Mouse (Mus musculus) heart, embryonic 12.5 days (tissue): ENCODE measurements at regions not wholly inside any gene's neighbourhood (a gene's known extent, or its start where the extent isn't known, plus 50 kb on each side); places are given as distances from the start of the nearest gene placed in this dataset.
"Not testable (repeated sequence)": the region's sequence is repeated elsewhere in the genome, so short reads cannot be mapped to it uniquely, and the experiment has no call there.

Experiments used
- ATAC-seq: fragments of 200-750 bp; cut with Nextera tagmentation; 2 replicates; pipeline ENCODE4 v1.8.0; 2017; ENCODE audit warnings: moderate TSS enrichment, moderate library complexity; ENCODE audit not compliant: insufficient number of reproducible peaks, low FRiP score
- H3K27ac ChIP-seq: fragments of 300-500 bp; sonication (generic); 2 replicates; pipeline ENCODE4 v1.5.1; 2016; ENCODE audit warnings: mild to moderate bottlenecking, moderate library complexity; ENCODE audit not compliant: poor library complexity, severe bottlenecking
- H3K27me3 ChIP-seq: fragments of 300-500 bp; sonication (generic); replicated peaks from 2 replicates; pipeline ENCODE4 v1.6.1; 2016; ENCODE audit warnings: mild to moderate bottlenecking, moderate library complexity
- H3K36me3 ChIP-seq: fragments of 300-500 bp; sonication (generic); 2 replicates; pipeline ENCODE4 v1.6.1; 2016; ENCODE audit warnings: mild to moderate bottlenecking, moderate library complexity
- H3K4me1 ChIP-seq: fragments of 300-500 bp; sonication (generic); replicated peaks from 2 replicates; pipeline ENCODE4 v1.6.1; 2016; ENCODE audit warnings: mild to moderate bottlenecking
- H3K4me2 ChIP-seq: fragments of 300-500 bp; sonication (generic); 2 replicates; pipeline ENCODE4 v1.6.1; 2016; ENCODE audit warnings: mild to moderate bottlenecking, moderate library complexity
- H3K4me3 ChIP-seq: fragments of 300-500 bp; sonication (generic); 2 replicates; pipeline ENCODE4 v1.5.1; 2016; ENCODE audit warnings: mild to moderate bottlenecking
- H3K9ac ChIP-seq: fragments of 300-500 bp; sonication (generic); 2 replicates; pipeline ENCODE4 v1.6.1; 2016; ENCODE audit warnings: mild to moderate bottlenecking, moderate library complexity
- H3K9me3 ChIP-seq: fragments of 300-500 bp; sonication (generic); replicated peaks from 2 replicates; pipeline ENCODE4 v1.6.1; 2016; ENCODE audit warnings: mild to moderate bottlenecking, moderate library complexity
- WGBS: fragments of 180-500 bp; shearing (Covaris S2); methylation state at CpG from one replicate; pipeline ENCODE4 v1.1.7; 2016; 5-methylcytosine and 5-hydroxymethylcytosine counted together

DNA sequence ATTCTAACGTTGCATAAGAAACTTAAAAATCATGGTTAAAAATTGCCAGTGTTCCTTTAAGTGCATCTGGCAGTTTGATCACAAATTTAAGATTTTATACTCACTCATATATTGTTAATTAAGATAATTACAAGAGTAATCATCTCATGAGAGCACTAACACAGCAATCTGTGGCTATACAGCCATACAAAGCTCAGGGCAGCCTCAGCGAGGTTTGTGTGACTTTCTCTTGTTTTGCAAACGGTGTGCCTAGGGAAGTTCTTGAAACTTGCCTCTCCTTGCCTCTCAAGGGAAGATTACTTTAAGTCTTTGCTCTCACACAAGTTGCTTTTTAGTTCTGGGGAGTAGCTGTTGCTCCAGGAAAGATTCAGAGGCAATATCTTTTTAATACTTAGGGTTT lies 58.1 kb upstream of the Slc1a4 start:
- no peak overlapping the region for H3K9ac ChIP-seq
- H3K36me3 ChIP-seq, result peaks cover 3% of the 10 kb centered on the region; the same call in 1 of the 2 replicates
- no peak overlapping the region for H3K4me3 ChIP-seq
- H3K4me2 ChIP-seq, result no peak overlapping the region
- H3K9me3 ChIP-seq, result peaks cover 20% of the 10 kb centered on the region
- 67% methylated on average over 3 of the region's 3 CpGs for WGBS
- no peak overlapping the region for H3K27ac ChIP-seq
- no peak for ATAC-seq
- H3K4me1 ChIP-seq, result no peaks in the 10 kb centered on the region
- no peaks in the 10 kb centered on the region for H3K27me3 ChIP-seq

GRCm38 (mm10) chr11:20393302-20393701 lies 60.8 kb upstream of the Slc1a4 start:
- WGBS, result 80% methylated on average over 3 of the region's 3 CpGs
- not testable (repeated sequence) for ATAC-seq

DNA sequence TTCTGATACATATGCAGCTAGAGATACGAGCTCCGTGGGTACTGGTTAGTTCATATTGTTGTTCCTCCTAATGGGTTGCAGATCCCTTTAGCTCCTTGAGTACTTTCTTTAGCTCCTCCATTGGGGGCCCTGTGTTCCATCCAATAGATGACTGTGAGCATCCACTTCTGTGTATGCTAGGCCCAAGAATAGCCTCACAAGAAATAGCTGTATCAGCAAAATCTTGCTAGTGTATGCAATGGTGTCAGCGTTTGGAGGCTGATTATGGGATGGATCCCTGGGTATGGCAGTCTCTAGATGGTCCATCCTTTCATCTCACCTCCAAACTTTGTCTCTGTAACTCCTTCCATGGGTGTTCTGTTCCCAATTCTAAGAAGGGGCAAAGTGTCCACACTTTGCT lies 61.3 kb upstream of the Slc1a4 start:
- not testable (repeated sequence) for ATAC-seq, H3K4me2 ChIP-seq, H3K27ac ChIP-seq, H3K36me3 ChIP-seq, H3K9ac ChIP-seq, H3K4me1 ChIP-seq, H3K4me3 ChIP-seq, H3K27me3 ChIP-seq
- peaks cover 16% of the 10 kb centered on the region for H3K9me3 ChIP-seq
- 88% methylated on average over 3 of the region's 3 CpGs for WGBS

More at GRCm38 (mm10) chr11:20393302-20393701, 60.8 kb upstream of the Slc1a4 start:
- H3K27me3 ChIP-seq, H3K9ac ChIP-seq, H3K4me3 ChIP-seq, H3K27ac ChIP-seq, H3K4me2 ChIP-seq, H3K4me1 ChIP-seq, H3K36me3 ChIP-seq: not testable (repeated sequence)
- peaks cover 18% of the 10 kb centered on the region for H3K9me3 ChIP-seq

DNA sequence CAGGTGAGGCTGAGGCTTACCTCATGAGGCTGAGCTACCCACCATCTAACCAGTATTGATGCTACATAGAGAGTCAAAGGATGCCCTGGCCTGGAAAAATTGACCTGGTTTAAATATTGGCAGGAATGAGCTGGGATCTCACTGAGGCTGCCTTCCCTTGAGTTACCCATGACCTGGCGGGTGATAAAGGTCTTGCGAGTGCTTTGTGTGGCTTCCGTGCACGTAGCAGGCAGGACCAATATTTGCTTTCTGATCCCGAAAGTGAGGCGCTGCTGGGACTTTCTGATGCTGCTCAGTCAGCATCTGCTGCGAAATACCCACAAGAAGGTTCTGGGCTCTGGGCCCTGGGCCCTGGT lies 63.3 kb upstream of the Slc1a4 start:
- no peak overlapping the region for H3K27ac ChIP-seq
- peaks cover 11% of the 10 kb centered on the region for H3K9me3 ChIP-seq
- no peak overlapping the region for H3K4me3 ChIP-seq
- no peak overlapping the region for H3K4me2 ChIP-seq
- ATAC-seq, result no peak
- WGBS, result 87% methylated on average over 7 of the region's 7 CpGs
- no peaks in the 10 kb centered on the region for H3K27me3 ChIP-seq
- H3K36me3 ChIP-seq, result peaks cover 3% of the 10 kb centered on the region; the same call in 1 of the 2 replicates
- no peak overlapping the region for H3K9ac ChIP-seq
- H3K4me1 ChIP-seq, result peaks cover 9% of the 10 kb centered on the region

- ATAC-seq, result no peak
- H3K27ac ChIP-seq, result no peak overlapping the region
- no peak overlapping the region for H3K4me2 ChIP-seq
- peaks cover 9% of the 10 kb centered on the region for H3K4me1 ChIP-seq
- peaks cover 8% of the 10 kb centered on the region for H3K9me3 ChIP-seq
- no peak overlapping the region for H3K4me3 ChIP-seq
- peaks cover 1% of the 10 kb centered on the region; the same call in 1 of the 2 replicates for H3K36me3 ChIP-seq
- WGBS, result 61% methylated on average over 11 of the region's 11 CpGs
- no peak overlapping the region for H3K9ac ChIP-seq
- H3K27me3 ChIP-seq, result no peaks in the 10 kb centered on the region
Observed at GRCm38 (mm10) chr11:20396204-20396848, 63.8 kb upstream of the Slc1a4 start.

- H3K4me1 ChIP-seq, result peaks cover 9% of the 10 kb centered on the region
- no peaks in the 10 kb centered on the region for H3K27me3 ChIP-seq
- no peak overlapping the region for H3K27ac ChIP-seq
- no peak overlapping the region for H3K4me2 ChIP-seq
- no peak overlapping the region for H3K4me3 ChIP-seq
- no peak overlapping the region for H3K9ac ChIP-seq
- 0 out of 2 replicates have a peak, but pooled peaks cover 6% of the 10 kb centered on the region for H3K9me3 ChIP-seq
- ATAC-seq, result no peak
- H3K36me3 ChIP-seq, result no peaks in the 10 kb centered on the region
- 62% methylated on average over 3 of the region's 3 CpGs for WGBS
Observed at GRCm38 (mm10) chr11:20396884-20397283, 64.4 kb upstream of the Slc1a4 start.

GRCm38 (mm10) chr11:20400302-20401234 lies 68.1 kb upstream of the Slc1a4 start:
- Histone ChIP-seq H3K4me2 (peak overlapping the region; percentile 67), H3K4me3 (peak overlapping the region; percentile 33), H3K27me3 (no peaks in the 10 kb centered on the region), H3K9ac (no peak overlapping the region), H3K36me3 (no peaks in the 10 kb centered on the region), H3K4me1 (peaks cover 9% of the 10 kb centered on the region), H3K27ac (no peak overlapping the region), H3K9me3 (no peaks in the 10 kb centered on the region)
- WGBS, result 10% methylated on average over 32 of the region's 32 CpGs
- ATAC-seq, result peak; percentile 75

GRCm38 (mm10) chr11:20403456-20403855 lies 70.9 kb upstream of the Slc1a4 start:
- 67% methylated on average over 3 of the region's 3 CpGs for WGBS
- Histone ChIP-seq H3K4me3 (no peak overlapping the region), H3K27ac (no peak overlapping the region), H3K4me1 (no peaks in the 10 kb centered on the region), H3K27me3 (no peaks in the 10 kb centered on the region), H3K36me3 (no peaks in the 10 kb centered on the region), H3K9me3 (no peaks in the 10 kb centered on the region), H3K4me2 (no peak overlapping the region), H3K9ac (no peak overlapping the region)
- no peak for ATAC-seq

DNA sequence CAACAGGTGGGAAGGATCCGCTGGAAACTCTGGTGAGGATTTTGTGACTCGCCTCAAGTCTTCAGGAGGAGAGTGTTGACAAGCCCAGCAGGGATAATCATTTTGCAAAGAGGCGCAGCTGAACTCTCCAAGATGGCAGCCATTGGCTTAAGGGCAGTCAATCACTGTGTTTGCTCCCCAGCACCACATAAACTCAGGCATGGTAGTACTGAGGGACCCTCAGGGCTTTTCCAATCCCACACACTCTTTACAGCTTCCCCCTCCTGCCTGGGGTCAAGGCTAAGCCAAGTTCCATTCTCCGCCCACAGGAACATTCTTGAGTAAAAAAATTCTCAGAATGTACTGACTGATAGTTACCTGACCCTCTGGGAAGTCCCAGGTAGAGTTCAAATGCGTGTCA lies 72.0 kb upstream of the Slc1a4 start:
- Histone ChIP-seq H3K4me3 (no peak overlapping the region), H3K36me3 (no peaks in the 10 kb centered on the region), H3K9me3 (no peaks in the 10 kb centered on the region), H3K27ac (no peak overlapping the region), H3K4me2 (no peak overlapping the region), H3K27me3 (no peaks in the 10 kb centered on the region), H3K4me1 (no peaks in the 10 kb centered on the region), H3K9ac (no peak overlapping the region)
- ATAC-seq, result no peak
- WGBS, result 63% methylated on average over 5 of the region's 5 CpGs

DNA sequence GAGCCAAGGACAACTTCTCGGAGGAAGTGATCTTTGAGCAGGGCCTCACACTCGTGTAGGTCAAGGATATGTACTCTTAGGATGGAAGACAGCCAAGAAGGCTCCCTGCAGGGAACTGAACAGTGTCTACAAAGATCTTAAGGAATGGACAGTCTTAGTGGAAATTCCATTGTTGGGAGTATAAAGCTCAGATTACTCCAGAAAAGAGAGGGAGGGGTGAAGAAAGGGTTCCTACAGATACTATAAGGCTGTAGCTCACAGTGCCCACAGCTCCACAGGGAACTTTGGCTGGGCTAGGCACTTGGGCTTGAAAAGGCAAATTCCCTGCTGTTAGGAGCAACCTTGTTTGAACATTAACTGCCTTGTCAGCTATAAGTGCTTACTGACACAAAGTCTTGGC lies 85.6 kb upstream of the Slc1a4 start:
- no peaks in the 10 kb centered on the region for H3K36me3 ChIP-seq
- no peak overlapping the region for H3K9ac ChIP-seq
- H3K27me3 ChIP-seq, result no peaks in the 10 kb centered on the region
- H3K4me3 ChIP-seq, result no peak overlapping the region
- no peak for ATAC-seq
- no peak overlapping the region for H3K27ac ChIP-seq
- 65% methylated on average over 2 of the region's 2 CpGs for WGBS
- no peak overlapping the region for H3K4me2 ChIP-seq
- peaks cover 56% of the 10 kb centered on the region for H3K9me3 ChIP-seq
- no peaks in the 10 kb centered on the region for H3K4me1 ChIP-seq

GRCm38 (mm10) chr11:20420876-20421275 lies 88.4 kb upstream of the Slc1a4 start:
- Histone ChIP-seq H3K27ac (no peak overlapping the region), H3K36me3 (no peaks in the 10 kb centered on the region), H3K9me3 (peaks cover 34% of the 10 kb centered on the region), H3K4me2 (no peak overlapping the region), H3K4me3 (no peak overlapping the region), H3K27me3 (no peaks in the 10 kb centered on the region), H3K9ac (no peak overlapping the region), H3K4me1 (no peaks in the 10 kb centered on the region)
- no peak for ATAC-seq
- 69% methylated on average over 4 of the region's 4 CpGs for WGBS
